Mouse (Mus musculus) limb, embryonic 14.5 days (tissue): ENCODE measurements around the gene Tgif1. TPM values are rescaled to one million over a fixed set of nuclear protein-coding genes. Genes with fewer than 3 reads are reported as not detected.

ENCODE experiments used
- ATAC-seq: fragments of 200-750 bp; cut with Nextera tagmentation; 2 replicates; pipeline ENCODE4 v1.8.0; 2017; ENCODE audit warnings: low read depth, moderate number of reproducible peaks, moderate TSS enrichment; ENCODE audit not compliant: low FRiP score
- DNase-seq: peaks from one replicate; pipeline ENCODE4 v3.0.0-alpha.2; 2015; ENCODE audit warnings: low spot score
- H3K27ac ChIP-seq: fragments of 300-500 bp; sonication (generic); replicated peaks from 2 replicates; pipeline ENCODE4 v1.5.1; 2014; ENCODE audit warnings: low read depth, mild to moderate bottlenecking, low read length, moderate library complexity, mixed read lengths
- H3K27me3 ChIP-seq: fragments of 300-500 bp; sonication (generic); 2 replicates; pipeline ENCODE4 v1.6.1; 2014; ENCODE audit warnings: low read length, mixed read lengths; ENCODE audit not compliant: control insufficient read depth, insufficient read depth
- H3K36me3 ChIP-seq: fragments of 300-500 bp; sonication (generic); 2 replicates; pipeline ENCODE4 v1.6.1; 2014; ENCODE audit warnings: mild to moderate bottlenecking, low read length, moderate library complexity, mixed read lengths; ENCODE audit not compliant: control insufficient read depth, insufficient read depth
- H3K4me1 ChIP-seq: fragments of 300-500 bp; sonication (generic); 2 replicates; pipeline ENCODE4 v1.6.1; 2014; ENCODE audit warnings: antibody characterized with exemption, low read length, mixed read lengths; ENCODE audit not compliant: control insufficient read depth, insufficient read depth
- H3K4me2 ChIP-seq: fragments of 300-500 bp; sonication (generic); replicated peaks from 2 replicates; pipeline ENCODE4 v1.6.1; 2014; ENCODE audit warnings: low read depth, mild to moderate bottlenecking, low read length, moderate library complexity; ENCODE audit not compliant: severe bottlenecking
- H3K4me3 ChIP-seq: fragments of 300-500 bp; sonication (generic); replicated peaks from 2 replicates; pipeline ENCODE4 v1.5.1; 2014; ENCODE audit warnings: low read length
- H3K9ac ChIP-seq: fragments of 300-500 bp; sonication (generic); 2 replicates; pipeline ENCODE4 v1.6.1; 2014; ENCODE audit warnings: mild to moderate bottlenecking, low read depth, low read length, moderate library complexity; ENCODE audit not compliant: severe bottlenecking
- H3K9me3 ChIP-seq: fragments of 300-500 bp; sonication (generic); 2 replicates; pipeline ENCODE4 v1.6.1; 2016; ENCODE audit warnings: low read length; ENCODE audit not compliant: control insufficient read depth
- POLR2A ChIP-seq: fragments of 200-500 bp; IDR thresholded peaks from 2 replicates; pipeline ENCODE4 v1.8.0; 2012; ENCODE audit warnings: inconsistent platforms, mild to moderate bottlenecking, moderate library complexity, borderline replicate concordance; ENCODE audit not compliant: insufficient read depth, insufficient read length; ENCODE audit errors: extremely low read depth
- WGBS: fragments of 180-500 bp; shearing (Covaris S2); extraction: QIAGEN DNeasy Blood & Tissue Kit; methylation state at CpG from one replicate; pipeline ENCODE4 v1.1.7; 2014; 5-methylcytosine and 5-hydroxymethylcytosine counted together
- polyA plus RNA-seq, 2 experiments: library from polyadenylated mRNA; depleted of rRNA in 1 of 2; stranded (reverse) in 1 of 2; unstranded in 1 of 2; fragments of >200 nt; fragmentation: Nextera tagmentation in 1 of 2; extraction: Ambion mirVana in 1 of 2; gene quantifications; 2 replicates each; pipeline versions ENCODE4 v1.2.1 to v1.2.3; 2012 to 2014

The Tgif1 gene
- polyA plus RNA-seq, 2 experiments = 52.7 to 64.8 TPM

- no peak overlapping the region for H3K27ac ChIP-seq
- H3K9me3 ChIP-seq = no peaks in the 10 kb centered on the region
- no peak overlapping the region for H3K4me2 ChIP-seq
- no peak for ATAC-seq
- no peaks in the 10 kb centered on the region for H3K36me3 ChIP-seq
- no peak for TF ChIP-seq POLR2A
- H3K9ac ChIP-seq = no peak overlapping the region
- no peak overlapping the region for H3K4me3 ChIP-seq
- no peaks in the 10 kb centered on the region for H3K4me1 ChIP-seq
- H3K27me3 ChIP-seq = no peaks in the 10 kb centered on the region
- 75% methylated on average over 5 of the region's 5 CpGs for WGBS
- no peak for DNase-seq
These were observed 32.5 kb upstream of the Tgif1 start for GRCm38 (mm10) chr17:70885868-70886267.

GRCm38 (mm10) chr17:70881934-70882333 lies 28.6 kb upstream of the Tgif1 start:
- no peak for TF ChIP-seq POLR2A
- Histone ChIP-seq H3K36me3 (no peaks in the 10 kb centered on the region), H3K27me3 (no peaks in the 10 kb centered on the region), H3K4me3 (no peak overlapping the region), H3K4me1 (no peaks in the 10 kb centered on the region), H3K4me2 (no peak overlapping the region), H3K9me3 (no peaks in the 10 kb centered on the region), H3K27ac (no peak overlapping the region), H3K9ac (no peak overlapping the region)
- WGBS = 72% methylated on average over 10 of the region's 10 CpGs
- ATAC-seq = no peak
- no peak for DNase-seq

- 18% methylated on average over 7 of the region's 7 CpGs for WGBS
- Histone ChIP-seq H3K36me3 (no peaks in the 10 kb centered on the region), H3K4me1 (no peaks in the 10 kb centered on the region), H3K4me2 (no peak overlapping the region), H3K27ac (no peak overlapping the region), H3K9ac (no peak overlapping the region), H3K9me3 (no peaks in the 10 kb centered on the region), H3K27me3 (no peaks in the 10 kb centered on the region), H3K4me3 (no peak overlapping the region)
- TF ChIP-seq POLR2A = no peak
- DNase-seq = no peak
- no peak for ATAC-seq
These were observed 27.8 kb upstream of the Tgif1 start for GRCm38 (mm10) chr17:70881194-70881593.

GRCm38 (mm10) chr17:70878237-70878636 lies 24.9 kb upstream of the Tgif1 start:
- no peak overlapping the region for H3K27ac ChIP-seq
- ATAC-seq = no peak
- no peak overlapping the region for H3K4me2 ChIP-seq
- no peak for DNase-seq
- no peaks in the 10 kb centered on the region for H3K36me3 ChIP-seq
- no peak overlapping the region for H3K9ac ChIP-seq
- no peaks in the 10 kb centered on the region for H3K9me3 ChIP-seq
- H3K4me1 ChIP-seq = 0 out of 2 replicates have a peak, but pooled peaks cover 3% of the 10 kb centered on the region
- TF ChIP-seq POLR2A = no peak
- no peak overlapping the region for H3K4me3 ChIP-seq
- no peaks in the 10 kb centered on the region for H3K27me3 ChIP-seq

GRCm38 (mm10) chr17:70873778-70874124 lies 20.4 kb upstream of the Tgif1 start:
- H3K27ac ChIP-seq = no peak overlapping the region
- 0 out of 2 replicates have a peak, but pooled peaks have one; percentile 17 for ATAC-seq
- H3K9me3 ChIP-seq = no peaks in the 10 kb centered on the region
- no peaks in the 10 kb centered on the region for H3K27me3 ChIP-seq
- H3K4me3 ChIP-seq = 0 out of 2 replicates have a peak overlapping the region, but pooled peaks have one; percentile 4
- H3K9ac ChIP-seq = no peak overlapping the region
- 46% methylated on average over 7 of the region's 7 CpGs for WGBS
- 0 out of 2 replicates have a peak, but pooled peaks cover 7% of the 10 kb centered on the region for H3K4me1 ChIP-seq
- no peak for TF ChIP-seq POLR2A
- no peak for DNase-seq
- peak overlapping the region; percentile 39 for H3K4me2 ChIP-seq
- no peaks in the 10 kb centered on the region for H3K36me3 ChIP-seq
